Mouse (Mus musculus): ENCODE results near the gene Cntnap2.

DNA sequence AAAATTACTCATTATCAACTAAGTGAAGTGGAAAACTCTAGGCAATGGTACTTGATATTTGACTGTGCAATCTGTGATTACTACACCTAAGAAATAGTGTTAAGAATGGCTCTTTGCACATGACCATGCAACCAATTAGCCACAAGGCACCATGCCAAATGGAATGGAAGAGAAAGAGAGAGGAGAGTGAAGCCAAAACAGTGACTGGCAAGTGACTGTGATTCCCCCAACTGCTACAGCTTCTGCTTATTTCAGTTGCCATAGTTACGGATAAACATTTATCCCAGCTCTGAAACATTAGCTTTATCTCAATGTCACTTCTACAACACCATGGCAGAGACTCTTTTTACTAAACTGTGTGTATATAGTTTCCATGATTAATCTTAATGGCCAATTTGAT, 1303.0 kb downstream of the Cntnap2 start:
- no peak for TF ChIP-seq CTCF (IDR thresholded peaks at IDR 0.05; ENCODE audit: low read depth, low read length)
- no peak for TF ChIP-seq GATA1 (IDR thresholded peaks at IDR 0.05; ENCODE audit: borderline replicate concordance, low read length)

Data from G1E (cell line).